Mouse (Mus musculus): ENCODE data around the gene Tpra1. TPM values are rescaled to one million over a fixed set of nuclear protein-coding genes. Genes with fewer than 3 reads are reported as not detected.

Tpra1 gene
- polyA plus RNA-seq, 1 experiment from 2014 or later: 62.2 TPM

GRCm38 (mm10) chr6:88904456-88904974 is 2.5 kb downstream of the Tpra1 start:
- peaks cover 3% of the 10 kb centered on the region for H3K36me3 ChIP-seq (ENCODE audit: insufficient read depth, low read length)
- peaks cover 22% of the 10 kb centered on the region for H3K4me1 ChIP-seq (replicated peaks; ENCODE audit: insufficient read depth, low read length)
- H3K9me3 ChIP-seq (replicated peaks; ENCODE audit: low read length): no peaks in the 10 kb centered on the region
- no peak overlapping the region for H3K9ac ChIP-seq (ENCODE audit: low read depth, low read length)
- DNase-seq (ENCODE audit: low spot score) (no peak), ATAC-seq (replicated peaks; ENCODE audit: low FRiP score, low read depth) (no peak)
- H3K27me3 ChIP-seq (ENCODE audit: insufficient read depth, low read length): no peaks in the 10 kb centered on the region
- H3K27ac ChIP-seq: no peak overlapping the region
- no peak overlapping the region for H3K4me2 ChIP-seq (ENCODE audit: low read length)
- TF ChIP-seq CTCF (IDR thresholded peaks at IDR 0.05; ENCODE audit: low read depth): no peak
- H3K4me3 ChIP-seq (replicated peaks; ENCODE audit: low read depth, low read length): no peak overlapping the region
- WGBS: 75% methylated on average over 4 of the region's 4 CpGs

DNA sequence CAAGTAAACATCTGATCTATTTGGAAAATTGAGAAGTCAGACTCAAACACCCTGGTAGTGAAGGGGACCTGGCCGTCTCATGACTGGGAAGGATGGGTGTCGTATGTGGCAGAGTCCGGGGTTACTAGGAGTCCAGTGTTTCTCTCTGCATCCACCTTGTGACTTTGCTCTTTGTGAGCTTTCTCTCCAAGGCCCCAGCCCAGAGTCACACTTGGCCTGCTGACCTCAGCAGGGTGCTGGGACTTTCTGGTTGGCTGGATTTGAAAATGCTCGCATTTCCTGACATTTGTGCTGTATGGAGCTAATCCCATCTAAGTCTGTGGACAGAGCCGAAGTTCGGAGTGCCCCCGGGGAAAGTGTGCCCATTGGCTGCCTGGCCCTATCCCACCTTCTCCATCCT is 3.0 kb downstream of the Tpra1 start:
- H3K4me2 ChIP-seq (ENCODE audit: low read length): no peak overlapping the region
- H3K4me3 ChIP-seq (replicated peaks; ENCODE audit: low read depth, low read length): no peak overlapping the region
- WGBS: 74% methylated on average over 7 of the region's 7 CpGs
- H3K9me3 ChIP-seq (replicated peaks; ENCODE audit: low read length): no peaks in the 10 kb centered on the region
- no peak overlapping the region for H3K9ac ChIP-seq (ENCODE audit: low read depth, low read length)
- no peaks in the 10 kb centered on the region for H3K27me3 ChIP-seq (ENCODE audit: insufficient read depth, low read length)
- no peak for TF ChIP-seq CTCF (IDR thresholded peaks at IDR 0.05; ENCODE audit: low read depth)
- peaks cover 8% of the 10 kb centered on the region for H3K36me3 ChIP-seq (ENCODE audit: insufficient read depth, low read length)
- no peak overlapping the region for H3K27ac ChIP-seq
- ATAC-seq (replicated peaks; ENCODE audit: low FRiP score, low read depth) (no peak), DNase-seq (ENCODE audit: low spot score) (no peak)
- H3K4me1 ChIP-seq (replicated peaks; ENCODE audit: insufficient read depth, low read length): peaks cover 22% of the 10 kb centered on the region

DNA sequence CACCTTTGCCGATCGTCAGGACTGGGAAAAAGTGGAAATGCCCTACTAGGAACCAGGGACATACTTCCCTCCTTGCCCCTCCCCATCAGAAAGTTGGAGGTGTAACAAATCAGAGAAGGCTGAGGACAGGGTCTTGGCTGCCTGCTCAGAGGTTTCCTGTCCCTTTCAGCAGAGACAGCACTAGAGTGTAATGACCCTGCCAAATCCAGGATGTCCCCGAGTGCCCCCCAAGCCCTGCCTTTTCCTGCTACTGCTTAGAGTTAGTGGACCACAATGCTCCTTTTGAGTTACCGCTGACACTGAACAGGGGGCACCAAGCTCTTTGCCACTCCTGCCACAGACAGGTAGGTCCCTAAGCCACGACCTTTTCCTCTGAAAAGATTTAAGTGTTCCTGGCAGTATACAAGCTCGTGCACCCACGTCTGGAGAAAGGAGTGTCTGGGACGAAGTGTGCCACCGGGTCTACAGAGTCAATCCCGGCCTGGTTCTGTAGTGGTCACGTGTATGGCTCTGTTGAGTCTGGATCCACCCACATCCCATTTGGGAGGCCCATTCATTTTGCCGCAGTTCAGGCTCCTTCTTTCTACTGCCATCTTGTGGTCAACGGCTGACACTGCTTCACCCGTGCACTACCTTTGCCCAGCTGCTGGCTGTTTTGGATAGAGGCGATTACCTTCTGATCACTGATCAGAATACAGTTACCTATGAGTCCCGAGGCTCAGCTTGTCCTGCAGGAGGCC is 4.5 kb downstream of the Tpra1 start:
- whole genome bisulfite sequencing: 13% methylated on average over 16 of the region's 16 CpGs
- ATAC-seq (replicated peaks; ENCODE audit: low FRiP score, low read depth) (0 out of 2 replicates have a peak, but pooled peaks have one; percentile 6), DNase-seq (ENCODE audit: low spot score) (peak; percentile 92)
- Histone ChIP-seq H3K27ac (no peak overlapping the region), H3K4me2 (ENCODE audit: low read length) (peak overlapping the region; percentile 14; the same call in 1 of the 2 replicates), H3K4me3 (replicated peaks; ENCODE audit: low read depth, low read length) (no peak overlapping the region), H3K4me1 (replicated peaks; ENCODE audit: insufficient read depth, low read length) (peaks cover 22% of the 10 kb centered on the region), H3K9me3 (replicated peaks; ENCODE audit: low read length) (no peaks in the 10 kb centered on the region), H3K36me3 (ENCODE audit: insufficient read depth, low read length) (peaks cover 21% of the 10 kb centered on the region), H3K9ac (ENCODE audit: low read depth, low read length) (no peak overlapping the region), H3K27me3 (ENCODE audit: insufficient read depth, low read length) (no peaks in the 10 kb centered on the region)
- peak; percentile 97 for TF ChIP-seq CTCF (IDR thresholded peaks at IDR 0.05; ENCODE audit: low read depth)

DNA sequence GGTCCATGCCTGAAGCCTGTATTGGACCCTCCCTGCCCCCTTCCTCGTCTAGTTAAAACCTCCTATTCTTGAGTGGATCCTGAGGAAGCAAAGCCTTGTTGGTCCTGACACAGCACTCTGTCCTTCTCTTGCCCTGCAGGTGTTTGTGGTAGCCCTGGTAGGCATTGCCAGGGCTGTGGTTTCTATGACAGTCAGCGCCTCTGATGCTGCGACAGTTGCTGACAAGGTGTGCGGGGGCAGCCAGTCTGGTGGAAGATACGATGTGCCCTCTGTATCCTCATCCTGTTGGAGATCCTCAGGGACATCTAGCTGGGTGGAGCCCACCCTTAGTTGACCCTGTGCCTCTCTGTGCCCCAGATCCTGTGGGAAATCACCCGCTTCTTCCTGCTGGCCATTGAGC is 7.1 kb downstream of the Tpra1 start:
- DNase-seq (ENCODE audit: low spot score) (no peak), ATAC-seq (replicated peaks; ENCODE audit: low FRiP score, low read depth) (no peak)
- Histone ChIP-seq H3K27me3 (ENCODE audit: insufficient read depth, low read length) (no peaks in the 10 kb centered on the region), H3K9ac (ENCODE audit: low read depth, low read length) (no peak overlapping the region), H3K4me1 (replicated peaks; ENCODE audit: insufficient read depth, low read length) (peaks cover 8% of the 10 kb centered on the region; the same call in 1 of the 2 replicates), H3K27ac (no peak overlapping the region), H3K36me3 (ENCODE audit: insufficient read depth, low read length) (peaks cover 28% of the 10 kb centered on the region), H3K9me3 (replicated peaks; ENCODE audit: low read length) (no peaks in the 10 kb centered on the region), H3K4me3 (replicated peaks; ENCODE audit: low read depth, low read length) (no peak overlapping the region), H3K4me2 (ENCODE audit: low read length) (no peak overlapping the region)
- WGBS: 84% methylated on average over 6 of the region's 6 CpGs
- no peak for TF ChIP-seq CTCF (IDR thresholded peaks at IDR 0.05; ENCODE audit: low read depth)

- 87% methylated on average over 4 of the region's 4 CpGs for WGBS
- no peaks in the 10 kb centered on the region for H3K4me1 ChIP-seq (replicated peaks; ENCODE audit: insufficient read depth, low read length)
- DNase-seq (ENCODE audit: low spot score): no peak
- H3K9ac ChIP-seq (ENCODE audit: low read depth, low read length): no peak overlapping the region
- no peak overlapping the region for H3K27ac ChIP-seq
- no peak for ATAC-seq (replicated peaks; ENCODE audit: low FRiP score, low read depth)
- no peaks in the 10 kb centered on the region for H3K9me3 ChIP-seq (replicated peaks; ENCODE audit: low read length)
- H3K27me3 ChIP-seq (ENCODE audit: insufficient read depth, low read length): no peaks in the 10 kb centered on the region
- H3K36me3 ChIP-seq (ENCODE audit: insufficient read depth, low read length): peaks cover 28% of the 10 kb centered on the region
- no peak for TF ChIP-seq CTCF (IDR thresholded peaks at IDR 0.05; ENCODE audit: low read depth)
- H3K4me2 ChIP-seq (ENCODE audit: low read length): no peak overlapping the region
- H3K4me3 ChIP-seq (replicated peaks; ENCODE audit: low read depth, low read length): no peak overlapping the region
Measured at GRCm38 (mm10) chr6:88913022-88913421, 11.0 kb downstream of the Tpra1 start.

GRCm38 (mm10) chr6:88913440-88913839 is 11.4 kb downstream of the Tpra1 start:
- no peaks in the 10 kb centered on the region for H3K27me3 ChIP-seq (ENCODE audit: insufficient read depth, low read length)

More at GRCm38 (mm10) chr6:88913440-88913839, 11.4 kb downstream of the Tpra1 start:
- DNase-seq (ENCODE audit: low spot score) (no peak), ATAC-seq (replicated peaks; ENCODE audit: low FRiP score, low read depth) (no peak)
- no peak overlapping the region for H3K27ac ChIP-seq
- no peak overlapping the region for H3K9ac ChIP-seq (ENCODE audit: low read depth, low read length)
- no peak overlapping the region for H3K4me2 ChIP-seq (ENCODE audit: low read length)
- no peaks in the 10 kb centered on the region for H3K4me1 ChIP-seq (replicated peaks; ENCODE audit: insufficient read depth, low read length)
- peaks cover 28% of the 10 kb centered on the region for H3K36me3 ChIP-seq (ENCODE audit: insufficient read depth, low read length)
- H3K9me3 ChIP-seq (replicated peaks; ENCODE audit: low read length): no peaks in the 10 kb centered on the region
- no peak overlapping the region for H3K4me3 ChIP-seq (replicated peaks; ENCODE audit: low read depth, low read length)
- TF ChIP-seq CTCF (IDR thresholded peaks at IDR 0.05; ENCODE audit: low read depth): no peak

Measured in kidney, postnatal 0 days (tissue).